Mouse (Mus musculus) erythroblast, embryonic 14.5 days (primary cell): ENCODE results near the gene Hoxa4. TPM values are rescaled to one million over a fixed set of nuclear protein-coding genes. Genes with fewer than 3 reads are reported as not detected.

Experiments
- H3K27me3 ChIP-seq: 2 replicates; pipeline ENCODE4 v1.6.1; 2012; ENCODE audit warnings: inconsistent platforms; ENCODE audit not compliant: control insufficient read depth
- H3K36me3 ChIP-seq: 2 replicates; pipeline ENCODE4 v1.6.1; 2012; ENCODE audit warnings: mild to moderate bottlenecking, inconsistent platforms; ENCODE audit not compliant: control insufficient read depth
- H3K4me1 ChIP-seq: 2 replicates; pipeline ENCODE4 v1.6.1; 2012; ENCODE audit warnings: inconsistent platforms; ENCODE audit not compliant: control insufficient read depth
- H3K4me3 ChIP-seq: replicated peaks from 2 replicates; pipeline ENCODE3; 2012; ENCODE audit warnings: moderate library complexity, mild to moderate bottlenecking, inconsistent platforms
- H3K9me3 ChIP-seq: 2 replicates; pipeline ENCODE4 v1.6.1; 2012; ENCODE audit warnings: low read length, inconsistent platforms, mixed read lengths; ENCODE audit not compliant: control insufficient read depth
- GATA1 ChIP-seq: IDR thresholded peaks from 2 replicates; pipeline ENCODE4 v1.6.1; 2012; ENCODE audit warnings: low read length, inconsistent platforms, mixed read lengths
- TAL1 ChIP-seq: IDR thresholded peaks from 3 replicates; pipeline ENCODE4 v1.6.1; 2012; ENCODE audit warnings: low read length, inconsistent platforms, mixed read lengths
- polyA plus RNA-seq: library from polyadenylated mRNA; stranded (reverse); fragments of >175 nt; gene quantifications from 2 replicates; pipeline ENCODE4 v1.2.3, GENCODE M21; 2012

Gene Hoxa4
- polyA plus RNA-seq, 1 experiment: not detected

- Histone ChIP-seq H3K27me3 (peaks cover 100% of the 10 kb centered on the region), H3K4me3 (no peak overlapping the region), H3K36me3 (no peaks in the 10 kb centered on the region), H3K9me3 (no peaks in the 10 kb centered on the region), H3K4me1 (no peaks in the 10 kb centered on the region)
- TF ChIP-seq GATA1: no peak
- no peak for TF ChIP-seq TAL1
Observed at GRCm38 (mm10) chr6:52165441-52166370, 25.8 kb downstream of the Hoxa4 start.

DNA sequence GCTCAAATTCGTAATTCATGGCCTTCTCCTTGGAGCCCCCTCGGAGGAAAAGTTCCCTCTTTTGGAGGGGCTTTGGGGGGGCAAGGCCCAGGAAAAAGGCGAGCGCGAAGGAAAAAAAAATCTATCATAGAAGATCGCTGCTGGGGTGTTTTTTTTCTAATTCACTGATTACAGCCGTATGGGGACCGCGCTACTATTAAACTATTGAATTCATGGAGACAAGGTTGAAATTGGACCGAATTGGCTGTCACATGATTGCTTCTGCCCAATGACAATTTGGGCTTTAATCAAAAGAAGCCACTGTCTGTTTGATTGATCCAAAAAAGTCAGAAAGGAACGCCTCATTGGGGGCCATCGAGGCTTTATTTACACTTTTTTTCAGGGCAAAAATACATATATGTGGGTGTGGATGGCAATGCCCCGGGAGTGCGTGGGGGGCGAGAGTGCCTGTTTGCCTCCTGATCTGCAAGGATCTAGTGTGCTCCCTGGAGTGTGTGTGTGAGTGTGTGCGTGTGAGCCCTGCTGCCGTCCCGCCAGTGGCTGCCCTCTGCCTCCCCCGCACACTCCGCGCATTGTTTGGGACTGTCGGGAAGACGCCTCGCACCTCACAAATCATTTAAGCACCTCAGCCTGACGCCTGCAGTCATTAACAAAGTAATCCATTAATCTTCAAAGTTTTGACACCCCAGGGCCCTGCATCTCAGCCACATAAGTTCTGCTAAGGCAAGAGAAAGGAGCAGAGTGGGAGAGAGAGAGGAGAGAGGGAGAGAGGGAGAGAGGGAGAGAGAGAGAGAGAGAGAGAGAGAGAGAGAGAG is 26.7 kb downstream of the Hoxa4 start, which contains the start of gene Hoxa2:
TSS of gene Hoxa2 (minus strand) at position 206 of the 815 bp plus-strand sequence.
- Histone ChIP-seq H3K36me3 (no peaks in the 10 kb centered on the region), H3K9me3 (no peaks in the 10 kb centered on the region), H3K4me3 (no peak within 1 kb of the TSS), H3K4me1 (no peaks in the 10 kb centered on the region), H3K27me3 (peaks cover 100% of the 10 kb centered on the region)
- no peak for TF ChIP-seq GATA1
- no peak for TF ChIP-seq TAL1

DNA sequence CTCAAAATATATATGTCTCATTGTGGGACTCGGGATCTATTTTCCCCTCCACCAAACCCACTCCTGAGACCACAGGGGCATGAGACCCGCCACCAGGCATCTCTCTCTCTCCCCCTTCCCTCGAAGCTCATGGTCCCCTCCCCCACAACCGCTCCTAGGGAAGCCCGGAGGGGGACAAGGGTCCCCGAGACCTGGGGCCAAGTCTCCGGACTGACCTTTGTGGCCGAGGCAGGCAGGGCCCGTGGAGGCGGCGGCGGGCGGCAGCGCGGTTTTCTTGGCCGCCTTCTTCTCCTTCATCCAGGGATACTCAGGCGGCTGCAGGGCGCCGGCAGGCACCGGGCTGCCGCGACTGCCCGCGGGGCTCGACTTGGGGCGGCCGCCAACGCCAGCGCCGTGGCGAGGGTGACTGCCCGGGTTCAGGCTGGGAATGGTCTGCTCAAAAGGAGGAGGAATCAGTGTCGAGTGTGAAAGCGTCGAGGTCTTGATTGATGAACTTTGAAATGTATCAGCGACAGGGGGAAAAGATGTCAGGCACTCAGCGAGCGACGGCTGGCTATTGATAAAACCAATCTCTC is 27.4 kb downstream of the Hoxa4 start:
- TF ChIP-seq GATA1 (no peak), TAL1 (no peak)
- H3K4me3 ChIP-seq: no peak overlapping the region
- H3K9me3 ChIP-seq: no peaks in the 10 kb centered on the region
- no peaks in the 10 kb centered on the region for H3K36me3 ChIP-seq
- no peaks in the 10 kb centered on the region for H3K4me1 ChIP-seq
- H3K27me3 ChIP-seq: peaks cover 100% of the 10 kb centered on the region

DNA sequence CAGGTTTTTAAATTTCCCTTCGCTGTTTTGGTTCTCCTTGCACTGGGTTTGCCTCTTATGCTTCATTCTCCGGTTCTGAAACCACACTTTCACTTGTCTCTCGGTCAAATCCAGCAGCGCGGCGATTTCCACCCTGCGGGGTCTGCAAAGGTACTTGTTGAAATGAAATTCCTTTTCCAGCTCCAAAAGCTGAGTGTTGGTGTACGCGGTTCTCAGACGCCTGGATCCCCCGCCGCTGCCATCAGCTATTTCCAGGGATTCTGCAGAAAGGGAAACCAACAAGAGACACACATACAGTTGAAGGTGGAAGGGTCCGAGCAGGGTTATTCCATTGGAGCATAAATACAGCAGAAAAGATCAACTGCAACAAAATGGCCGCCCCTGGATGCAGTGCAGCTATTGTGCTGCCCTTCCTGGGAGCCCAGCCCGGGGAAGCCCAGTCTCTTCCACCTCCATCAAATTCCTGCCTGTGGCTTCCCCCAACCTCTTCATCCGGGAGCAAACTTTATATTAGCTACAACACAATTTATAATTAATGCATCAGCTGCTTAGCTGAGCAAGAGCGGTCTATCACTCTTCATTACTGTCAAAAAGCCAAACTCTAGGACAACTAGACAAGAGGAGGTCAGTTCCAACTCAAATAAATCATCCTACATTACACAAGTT is 28.1 kb downstream of the Hoxa4 start:
- H3K9me3 ChIP-seq: no peaks in the 10 kb centered on the region
- no peaks in the 10 kb centered on the region for H3K36me3 ChIP-seq
- peaks cover 100% of the 10 kb centered on the region for H3K27me3 ChIP-seq
- no peaks in the 10 kb centered on the region; the same call in 1 of the 2 replicates for H3K4me1 ChIP-seq
- H3K4me3 ChIP-seq: no peak overlapping the region
- TF ChIP-seq GATA1 (no peak), TAL1 (no peak)

- no peak for TF ChIP-seq GATA1
- TF ChIP-seq TAL1: no peak
- peaks cover 100% of the 10 kb centered on the region for H3K27me3 ChIP-seq
- no peaks in the 10 kb centered on the region for H3K9me3 ChIP-seq
- no peaks in the 10 kb centered on the region; the same call in 1 of the 2 replicates for H3K4me1 ChIP-seq
- no peaks in the 10 kb centered on the region for H3K36me3 ChIP-seq
- no peak overlapping the region for H3K4me3 ChIP-seq
Observed at GRCm38 (mm10) chr6:52162611-52163365, 28.8 kb downstream of the Hoxa4 start.

- peaks cover 100% of the 10 kb centered on the region for H3K27me3 ChIP-seq
- no peaks in the 10 kb centered on the region for H3K9me3 ChIP-seq
- no peak for TF ChIP-seq TAL1
- TF ChIP-seq GATA1: no peak
- H3K36me3 ChIP-seq: no peaks in the 10 kb centered on the region
- H3K4me3 ChIP-seq: no peak overlapping the region
- no peaks in the 10 kb centered on the region; the same call in 1 of the 2 replicates for H3K4me1 ChIP-seq
Observed at GRCm38 (mm10) chr6:52162093-52162380, 29.5 kb downstream of the Hoxa4 start.

DNA sequence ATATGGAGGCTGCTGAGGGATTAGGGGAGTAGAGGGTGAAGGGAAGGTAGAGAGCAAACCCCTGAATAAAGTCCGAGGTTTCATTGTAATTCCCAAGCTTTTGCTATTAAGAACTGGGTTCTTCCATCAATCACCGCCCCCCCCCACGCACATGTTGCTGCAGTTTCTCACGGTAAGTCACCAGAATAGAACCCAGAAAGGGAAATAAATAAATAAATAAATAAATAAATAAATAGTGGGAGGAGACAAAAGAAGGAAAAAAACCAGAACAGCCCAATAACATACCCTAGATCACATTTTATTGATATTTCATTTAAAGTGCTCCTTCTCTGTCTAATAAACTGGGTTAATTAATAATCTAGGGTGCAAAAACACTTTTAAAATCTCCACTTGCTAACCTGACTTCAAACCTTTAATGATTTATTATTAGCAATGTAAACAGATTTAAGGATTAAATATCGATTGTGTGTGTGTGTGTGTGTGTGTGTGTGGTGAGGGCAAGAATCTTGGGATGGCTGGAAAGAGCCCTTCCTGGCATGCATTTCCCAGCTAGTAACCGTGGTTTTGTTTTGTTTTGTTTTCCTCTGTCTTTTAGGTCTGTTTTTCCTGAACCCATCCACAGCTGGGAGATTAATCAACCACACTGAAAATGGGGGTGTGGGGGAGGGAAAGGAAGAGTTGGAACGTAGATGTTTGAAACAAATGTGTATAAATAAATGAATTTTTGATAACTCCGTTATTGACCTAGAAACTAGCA is 30.0 kb downstream of the Hoxa4 start:
- TF ChIP-seq GATA1 (no peak), TAL1 (no peak)
- Histone ChIP-seq H3K36me3 (no peaks in the 10 kb centered on the region), H3K4me1 (no peaks in the 10 kb centered on the region; the same call in 1 of the 2 replicates), H3K9me3 (no peaks in the 10 kb centered on the region), H3K27me3 (peaks cover 100% of the 10 kb centered on the region), H3K4me3 (no peak overlapping the region)
